Mouse (Mus musculus): ENCODE data around the gene Dclre1a.

Dclre1a gene

GRCm38 (mm10) chr19:56484630-56485375 lies 63.2 kb downstream of the Dclre1a start:
- no peak for DNase-seq (ENCODE audit: low spot score)

Measured in adipocyte (in vitro differentiated cells).